Mouse (Mus musculus) lung, postnatal 36 days (tissue): ENCODE measurements around the gene Neb.
A peak's percentile ranks its signal among the peaks of the same experiment; 100 is the strongest.

Experiments
- DNase-seq: peaks from one replicate; pipeline ENCODE4 v3.0.0; 2022; ENCODE audit warnings: mixed read lengths

Gene Neb

DNA sequence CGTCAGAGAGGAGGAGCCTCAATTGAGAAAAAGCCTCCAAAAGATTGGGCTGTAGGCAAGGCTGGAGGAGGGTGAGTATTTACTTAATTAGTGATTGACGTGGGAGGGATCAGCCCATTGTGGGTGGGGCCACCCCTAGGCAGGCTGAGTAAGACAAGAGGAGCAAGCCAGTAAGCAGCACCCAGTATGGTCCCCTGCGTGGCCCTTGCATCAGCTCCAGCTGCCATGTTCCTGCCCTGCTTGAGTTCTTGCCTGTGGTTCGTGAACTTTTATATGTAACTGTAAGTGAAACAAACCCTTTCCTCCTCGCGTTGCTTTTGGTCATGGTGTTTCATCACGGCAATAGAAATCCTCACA is at the start of gene Neb:
Gene Neb (minus strand): TSS at position 27 of the 357 bp plus-strand sequence.
- DNase-seq: peak; percentile 39

DNA sequence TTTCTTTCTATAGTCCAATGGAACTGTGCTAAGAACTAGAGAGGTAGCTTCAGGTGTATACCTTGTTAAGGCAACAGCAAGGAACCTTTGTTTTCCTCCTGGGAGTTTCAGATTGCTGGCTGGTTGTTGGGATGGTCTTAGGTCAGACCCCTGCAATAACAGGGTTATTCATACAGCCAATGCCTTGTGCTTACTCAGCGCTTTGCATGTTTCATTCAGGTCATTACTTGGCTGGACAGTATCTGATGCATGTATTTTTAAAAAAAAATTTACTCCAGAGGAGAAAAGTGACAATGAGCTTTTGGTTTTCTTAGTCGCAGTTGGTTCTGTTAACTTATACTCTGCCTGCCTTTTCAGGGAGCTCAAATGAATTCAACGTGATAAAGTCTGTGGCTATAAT is 49.1 kb upstream of the Neb start:
- no peak for DNase-seq

DNA sequence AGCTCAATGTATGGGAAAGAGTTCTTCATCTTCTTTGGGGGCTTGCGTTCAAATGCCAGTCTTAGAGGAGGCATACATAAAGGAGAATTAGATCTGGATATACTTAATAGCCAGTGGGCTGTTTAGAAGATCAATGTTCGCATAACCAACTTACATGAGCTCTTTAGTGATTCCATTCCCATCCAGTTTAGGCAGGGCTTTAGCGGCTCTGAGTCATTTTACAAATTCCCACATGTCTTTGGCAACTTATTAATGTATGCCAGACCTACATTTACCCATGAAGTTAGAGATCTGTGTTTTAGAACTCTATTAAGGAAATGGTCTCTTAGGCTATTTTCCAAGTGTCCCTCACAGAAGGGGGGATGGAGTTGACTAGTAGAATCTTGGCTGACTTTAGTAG is 47.8 kb upstream of the Neb start:
- no peak for DNase-seq

- DNase-seq: no peak
Measured at GRCm38 (mm10) chr2:52425523-52425795, 47.2 kb upstream of the Neb start.

DNA sequence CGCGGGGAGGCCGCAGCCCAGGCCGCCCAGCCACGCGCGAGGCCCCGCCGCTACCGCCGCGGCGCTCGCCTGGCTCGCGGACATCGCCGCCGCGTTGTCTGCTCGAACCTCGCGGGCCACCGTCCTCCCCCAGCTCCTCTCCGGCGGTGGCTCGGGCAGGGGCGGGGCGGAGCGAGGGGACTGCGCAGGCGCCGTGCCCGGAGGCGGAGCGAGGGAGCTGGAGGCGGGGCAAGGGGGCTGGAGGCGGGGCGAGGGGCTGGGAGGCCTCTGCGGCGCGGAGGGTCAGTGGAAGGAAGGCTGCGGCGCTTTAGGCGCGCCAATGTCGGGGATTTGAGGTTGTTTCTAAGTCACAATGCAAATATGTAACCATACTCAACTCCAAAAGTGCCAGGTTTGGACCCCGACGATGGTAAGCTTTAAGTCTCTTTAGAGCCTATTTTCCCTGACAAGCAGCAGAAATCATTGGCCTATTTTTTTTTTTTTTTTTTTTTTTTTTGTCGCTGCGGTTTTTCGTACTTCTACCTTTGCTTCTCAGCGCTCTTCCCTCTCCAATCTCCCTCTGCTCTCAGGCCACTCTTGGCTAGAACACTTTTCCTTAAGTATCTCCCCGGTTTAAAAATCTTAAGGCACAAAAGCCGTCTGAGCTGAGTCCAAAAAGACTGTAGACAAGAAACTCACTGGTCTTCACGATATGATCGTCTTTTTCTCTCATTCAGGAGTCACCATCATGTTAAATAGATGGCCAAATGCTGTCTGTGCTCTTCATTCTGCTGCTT is 46.7 kb upstream of the Neb start, which contains the start of gene Arl5a:
Gene Arl5a (minus strand): TSS at position 155 of the 776 bp plus-strand sequence.
- DNase-seq: peak; percentile 91

GRCm38 (mm10) chr2:52424248-52424728 is 46.0 kb upstream of the Neb start:
- DNase-seq: peak; percentile 51

- no peak for DNase-seq
Measured at GRCm38 (mm10) chr2:52423611-52424247, 45.5 kb upstream of the Neb start.

GRCm38 (mm10) chr2:52422871-52423610 is 44.8 kb upstream of the Neb start:
- no peak for DNase-seq

DNA sequence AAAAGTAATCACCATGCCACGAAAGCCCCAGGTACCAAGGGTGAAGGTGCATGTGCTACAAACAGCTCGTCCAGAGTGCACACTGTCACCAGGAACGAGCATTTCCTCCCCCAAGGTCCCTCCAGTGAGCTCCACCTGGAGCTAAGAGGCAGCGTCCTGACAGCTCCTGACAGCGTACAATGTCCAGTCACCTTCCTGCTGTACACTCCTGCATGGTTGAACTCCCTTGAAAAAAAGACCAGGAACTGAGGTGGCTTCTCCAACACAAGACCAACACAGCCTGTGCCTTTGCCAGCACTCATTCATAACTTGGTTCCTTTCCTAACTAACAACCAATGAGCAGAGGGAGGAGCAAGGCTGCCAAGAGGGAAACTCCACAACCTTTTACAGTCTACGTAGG is 42.9 kb upstream of the Neb start:
- DNase-seq: peak; percentile 42

GRCm38 (mm10) chr2:52420001-52420710 is 41.9 kb upstream of the Neb start:
- DNase-seq: no peak

DNA sequence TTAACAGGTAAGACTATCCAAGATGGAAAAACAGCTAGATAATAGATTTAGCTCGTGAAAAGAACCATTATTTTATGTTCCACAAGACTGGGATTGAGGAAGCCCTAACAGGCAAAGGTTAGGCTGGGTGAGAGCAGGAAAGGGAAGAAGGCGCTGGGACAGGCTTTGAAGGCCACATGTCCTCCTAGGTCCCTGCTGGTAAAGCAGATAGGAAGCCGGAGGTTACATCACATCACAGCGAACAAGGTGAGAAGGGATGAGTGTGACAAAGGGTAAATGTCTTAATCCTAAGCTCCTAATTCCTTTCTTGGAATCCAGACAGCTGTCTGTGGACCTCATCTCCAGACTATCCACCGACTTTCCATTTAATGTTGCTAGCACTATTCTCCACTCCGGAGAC is 41.0 kb upstream of the Neb start:
- DNase-seq: no peak

- no peak for DNase-seq
Measured at GRCm38 (mm10) chr2:52412524-52413037, 34.3 kb upstream of the Neb start.

GRCm38 (mm10) chr2:52406480-52406879 is 28.2 kb upstream of the Neb start:
- DNase-seq: peak; percentile 57

GRCm38 (mm10) chr2:52405238-52405637 is 27.0 kb upstream of the Neb start:
- DNase-seq: no peak

GRCm38 (mm10) chr2:52394529-52394928 is 16.3 kb upstream of the Neb start:
- DNase-seq: no peak

DNA sequence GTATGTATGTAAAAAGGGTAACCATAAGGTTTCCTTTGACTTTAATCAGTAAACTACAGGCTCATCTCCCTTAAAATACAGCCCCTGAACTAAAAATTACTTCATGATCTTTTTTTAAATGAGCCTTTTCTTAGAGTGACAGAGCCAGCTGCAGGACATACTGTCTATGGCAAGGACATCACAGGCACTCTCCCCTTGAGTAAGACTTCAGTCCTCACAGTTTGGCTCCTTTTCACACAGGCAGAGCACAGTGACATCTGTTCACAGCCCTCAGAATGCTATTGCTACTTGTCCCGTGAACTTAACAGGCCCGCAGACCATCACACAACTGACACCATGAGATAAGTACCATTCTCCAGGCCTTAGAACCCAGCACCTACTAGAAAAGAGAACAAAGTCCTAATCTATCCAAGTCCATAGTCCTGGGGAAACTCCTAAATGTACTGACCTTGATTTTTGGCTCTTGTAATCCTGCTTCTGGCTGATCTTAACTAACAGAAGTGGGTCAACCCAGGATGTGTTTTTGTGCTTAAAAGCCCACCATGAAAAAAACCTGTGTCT is 12.2 kb upstream of the Neb start:
- no peak for DNase-seq

GRCm38 (mm10) chr2:52389975-52390374 is 11.7 kb upstream of the Neb start:
- no peak for DNase-seq

DNA sequence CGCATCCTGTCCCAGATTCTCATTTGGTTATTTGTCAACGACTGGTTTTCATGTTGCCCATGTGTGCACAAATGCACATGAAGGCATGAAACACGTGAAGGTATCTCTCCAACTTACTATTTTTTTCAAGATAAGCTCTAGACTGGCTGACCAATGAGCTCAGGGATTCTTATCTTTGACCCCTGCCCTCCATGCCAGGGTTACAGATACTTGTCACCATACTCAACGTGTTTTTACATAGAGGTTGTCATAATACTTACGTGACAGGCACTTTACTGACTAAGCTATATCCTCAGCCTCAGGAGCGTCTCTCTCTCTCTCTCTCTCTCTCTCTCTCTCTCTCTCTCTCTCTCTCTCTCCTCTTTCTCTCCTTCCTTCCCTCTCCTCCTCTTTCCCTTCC is 8.2 kb upstream of the Neb start:
- DNase-seq: no peak

DNA sequence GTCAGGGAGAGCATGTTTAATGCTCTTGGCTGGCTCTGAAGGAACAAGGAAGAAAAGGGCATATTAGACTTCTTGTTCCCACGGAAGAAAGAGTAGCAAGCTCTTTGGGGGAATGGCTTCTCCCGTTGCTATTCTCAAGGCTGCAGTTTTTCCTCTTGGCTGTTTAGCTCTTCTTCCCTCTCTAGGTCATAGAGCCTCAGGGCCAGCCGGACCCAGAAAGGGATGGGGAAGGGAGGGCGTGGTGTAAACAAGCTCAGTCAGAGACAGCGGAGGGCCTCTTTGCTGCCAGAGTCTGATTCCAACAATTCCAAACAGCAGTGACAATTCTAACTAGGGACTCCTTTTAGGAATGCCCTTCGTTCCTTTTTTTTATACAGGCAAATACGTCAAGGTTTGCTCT is 7.8 kb upstream of the Neb start:
- peak; percentile 51 for DNase-seq

DNA sequence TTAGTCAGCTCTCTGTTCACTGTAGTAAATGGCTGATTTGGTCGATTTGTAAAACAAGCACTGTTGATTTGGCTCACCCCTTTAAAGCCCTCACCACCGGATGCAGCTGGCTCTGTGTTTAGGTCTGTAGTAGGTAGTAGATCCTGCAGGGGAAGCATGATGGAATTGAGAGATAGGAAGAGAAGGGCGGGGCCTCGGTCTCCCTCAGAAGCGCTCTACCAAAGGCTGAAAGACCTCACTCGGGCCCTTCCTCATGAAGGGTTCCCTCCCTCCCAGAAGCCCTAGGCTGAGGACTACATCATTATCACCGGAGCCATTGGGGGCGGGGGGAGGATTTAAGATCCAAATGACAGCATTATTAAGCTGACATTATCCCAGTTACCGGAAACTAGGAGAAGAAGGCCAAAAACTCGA is 581 bp upstream of the Neb start:
- peak; percentile 47 for DNase-seq

DNA sequence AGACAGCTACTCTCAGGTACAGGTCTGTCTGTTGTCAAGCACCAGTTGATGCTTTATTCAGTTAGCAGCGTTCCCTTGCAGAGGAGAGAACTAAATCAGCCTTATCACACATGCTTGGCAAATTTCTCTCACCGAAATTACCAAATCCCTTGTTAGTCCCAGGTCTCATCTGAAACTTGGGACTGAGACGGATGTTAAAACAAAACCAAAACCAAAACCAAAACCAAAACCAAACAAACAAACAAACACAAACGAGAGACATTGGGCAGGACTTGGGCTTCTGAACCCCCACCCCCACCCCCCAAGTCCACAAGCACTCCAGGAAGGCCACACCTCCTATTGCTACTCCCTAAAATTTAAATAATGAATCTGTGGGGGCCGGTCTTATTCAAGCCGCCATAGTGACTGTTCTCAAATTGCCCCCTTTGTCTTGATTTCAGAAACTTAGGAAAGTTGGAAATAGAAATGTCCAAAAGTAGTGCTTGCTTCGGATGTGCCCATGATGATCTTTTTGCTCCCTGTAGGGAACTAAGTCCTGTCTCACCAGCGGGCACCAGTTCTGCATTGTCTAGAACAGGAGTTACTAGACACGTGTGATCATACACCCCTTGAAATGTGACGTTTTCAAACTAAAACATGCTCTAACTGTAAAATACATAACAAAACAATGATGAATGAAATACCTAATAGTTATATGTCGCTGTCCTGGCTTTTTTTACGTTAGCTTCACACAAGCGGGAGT is 397 bp downstream of the Neb start:
- no peak for DNase-seq

DNA sequence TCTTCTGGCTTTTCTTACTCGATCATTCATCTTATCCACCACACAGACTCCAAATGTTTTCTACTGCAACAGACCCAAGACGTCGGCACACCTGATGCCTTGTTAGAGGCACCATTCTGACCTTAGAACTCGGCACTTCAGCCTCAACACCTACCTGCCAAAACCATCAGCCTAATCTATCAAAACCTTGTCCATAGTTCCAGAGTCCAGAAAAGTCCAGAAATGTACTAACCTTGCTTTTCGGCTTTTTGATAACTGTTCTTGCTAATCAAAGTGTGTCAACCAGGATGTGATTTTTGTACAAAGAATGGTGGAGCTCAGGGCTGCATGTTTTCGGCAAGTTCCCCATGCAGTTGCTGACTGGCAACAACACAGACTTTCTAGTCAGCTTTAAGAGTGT is 3.6 kb downstream of the Neb start:
- no peak for DNase-seq
